In genomic region chr19:30281125-30281524, GRCm38 (mm10) we compare ENCODE assay signal across 15 mouse cellular contexts. TPM values are rescaled to one million over a fixed set of nuclear protein-coding genes. Genes with fewer than 3 reads are reported as not detected.
"Had no signal": no experiment of that assay in that cellular context is flagged by ENCODE, and none has a peak within 500 bp of the region (broad histone marks: within the 10 kb centered on the region; RNA-seq: fewer than 3 reads in every experiment).

No protein-coding gene starts in this region.

- H3K27ac ChIP-seq: kidney, embryonic 15.5 days; left cerebral cortex, adult 2 months; limb, embryonic 12.5 days; liver, embryonic 14.5 days; lung, embryonic 15.5 days; macrophage; midbrain, embryonic 12.5 days; neural tube, embryonic 13.5 days had no signal

- H3K9ac ChIP-seq: kidney, embryonic 15.5 days; limb, embryonic 12.5 days; liver, embryonic 14.5 days; lung, embryonic 15.5 days; midbrain, embryonic 12.5 days; neural tube, embryonic 13.5 days had no signal

- H3K4me1 ChIP-seq: midbrain, embryonic 12.5 days; neural tube, embryonic 13.5 days had no signal

- H3K9me3 ChIP-seq: kidney, embryonic 15.5 days; limb, embryonic 12.5 days; lung, embryonic 15.5 days; megakaryocyte, embryonic 14.5 days; midbrain, embryonic 12.5 days; neural tube, embryonic 13.5 days had no signal

- H3K4me2 ChIP-seq: kidney, embryonic 15.5 days; limb, embryonic 12.5 days; lung, embryonic 15.5 days; midbrain, embryonic 12.5 days; neural tube, embryonic 13.5 days had no signal

- H3K36me3 ChIP-seq: kidney, embryonic 15.5 days; limb, embryonic 12.5 days; lung, embryonic 15.5 days; midbrain, embryonic 12.5 days; neural tube, embryonic 13.5 days had no signal

- H3K4me3 ChIP-seq: kidney, embryonic 15.5 days; left cerebral cortex, adult 2 months; limb, embryonic 12.5 days; lung, embryonic 15.5 days; megakaryocyte, embryonic 14.5 days; midbrain, embryonic 12.5 days; neural tube, embryonic 13.5 days had no signal

- DNase-seq: kidney, adult 18-20 months; lung, postnatal 14 days; right cerebral cortex, postnatal 14 days; thymus, postnatal 4 days had no signal

- ATAC-seq: midbrain, embryonic 16.5 days had no signal

- H3K27me3 ChIP-seq: lung, embryonic 15.5 days; megakaryocyte, embryonic 14.5 days; midbrain, embryonic 12.5 days; neural tube, embryonic 13.5 days had no signal

RNA-seq across cellular contexts. Expression of gene Mbl2, which starts 48.4 kb away (rescaled TPM):
- polyA plus RNA-seq: kidney, embryonic 15.5 days; limb, embryonic 12.5 days; lung, embryonic 15.5 days; macrophage; midbrain, embryonic 12.5 days; neural tube, embryonic 13.5 days; stomach, embryonic 16.5 days had no signal
